Mouse (Mus musculus): ENCODE results near the gene Ap3b1. TPM values are rescaled to one million over a fixed set of nuclear protein-coding genes. Genes with fewer than 3 reads are reported as not detected.

Gene Ap3b1
- total and polyA plus RNA-seq, 2 experiments from 2014 or later: 24.7 to 25.2 TPM

GRCm38 (mm10) chr13:94423600-94423999 lies 64.8 kb downstream of the Ap3b1 start:
- Histone ChIP-seq H3K9ac (no peak overlapping the region), H3K4me3 (ENCODE audit: low read depth, low read length) (no peak overlapping the region), H3K9me3 (ENCODE audit: low read length) (no peaks in the 10 kb centered on the region), H3K4me2 (ENCODE audit: low read depth) (no peak overlapping the region), H3K36me3 (ENCODE audit: insufficient read depth) (0 out of 2 replicates have a peak, but pooled peaks cover 3% of the 10 kb centered on the region), H3K27me3 (ENCODE audit: insufficient read depth, low read length) (no peaks in the 10 kb centered on the region), H3K4me1 (ENCODE audit: insufficient read depth) (no peaks in the 10 kb centered on the region), H3K27ac (ENCODE audit: low read depth, low read length) (no peak overlapping the region)
- 37% methylated on average over 5 of the region's 5 CpGs for WGBS
- no peak for ATAC-seq
- no peak for TF ChIP-seq CTCF (IDR thresholded peaks at IDR 0.05; ENCODE audit: low read depth)
- DNase-seq: no peak

GRCm38 (mm10) chr13:94429567-94429966 lies 70.8 kb downstream of the Ap3b1 start:
- Histone ChIP-seq H3K9ac (no peak overlapping the region), H3K27ac (ENCODE audit: low read depth, low read length) (no peak overlapping the region), H3K36me3 (ENCODE audit: insufficient read depth) (no peaks in the 10 kb centered on the region), H3K4me2 (ENCODE audit: low read depth) (no peak overlapping the region), H3K9me3 (ENCODE audit: low read length) (no peaks in the 10 kb centered on the region), H3K4me1 (ENCODE audit: insufficient read depth) (no peaks in the 10 kb centered on the region), H3K27me3 (ENCODE audit: insufficient read depth, low read length) (no peaks in the 10 kb centered on the region), H3K4me3 (ENCODE audit: low read depth, low read length) (no peak overlapping the region)
- 96% methylated on average over 2 of the region's 2 CpGs for WGBS
- DNase-seq: no peak
- TF ChIP-seq CTCF (IDR thresholded peaks at IDR 0.05; ENCODE audit: low read depth): no peak
- no peak for ATAC-seq

GRCm38 (mm10) chr13:94439386-94439785 lies 80.6 kb downstream of the Ap3b1 start:
- whole genome bisulfite sequencing: 40% methylated on average over 5 of the region's 5 CpGs
- no peaks in the 10 kb centered on the region for H3K9me3 ChIP-seq (ENCODE audit: low read length)
- no peak overlapping the region for H3K9ac ChIP-seq
- no peak for ATAC-seq
- H3K27ac ChIP-seq (ENCODE audit: low read depth, low read length): no peak overlapping the region
- peak; percentile 24 for DNase-seq
- peaks cover 6% of the 10 kb centered on the region; the same call in 1 of the 2 replicates for H3K36me3 ChIP-seq (ENCODE audit: insufficient read depth)
- no peak for TF ChIP-seq CTCF (IDR thresholded peaks at IDR 0.05; ENCODE audit: low read depth)
- H3K4me1 ChIP-seq (ENCODE audit: insufficient read depth): no peaks in the 10 kb centered on the region
- H3K27me3 ChIP-seq (ENCODE audit: insufficient read depth, low read length): no peaks in the 10 kb centered on the region
- H3K4me2 ChIP-seq (ENCODE audit: low read depth): no peak overlapping the region
- H3K4me3 ChIP-seq (ENCODE audit: low read depth, low read length): no peak overlapping the region

GRCm38 (mm10) chr13:94441199-94441598 lies 82.4 kb downstream of the Ap3b1 start:
- no peak for ATAC-seq
- no peak overlapping the region for H3K4me3 ChIP-seq (ENCODE audit: low read depth, low read length)
- no peak overlapping the region for H3K4me2 ChIP-seq (ENCODE audit: low read depth)
- no peaks in the 10 kb centered on the region for H3K9me3 ChIP-seq (ENCODE audit: low read length)
- H3K27me3 ChIP-seq (ENCODE audit: insufficient read depth, low read length): no peaks in the 10 kb centered on the region
- no peak overlapping the region for H3K27ac ChIP-seq (ENCODE audit: low read depth, low read length)
- H3K9ac ChIP-seq: no peak overlapping the region
- H3K36me3 ChIP-seq (ENCODE audit: insufficient read depth): peaks cover 6% of the 10 kb centered on the region; the same call in 1 of the 2 replicates
- no peaks in the 10 kb centered on the region for H3K4me1 ChIP-seq (ENCODE audit: insufficient read depth)
- DNase-seq: no peak
- 86% methylated on average over 4 of the region's 4 CpGs for WGBS
- no peak for TF ChIP-seq CTCF (IDR thresholded peaks at IDR 0.05; ENCODE audit: low read depth)

- H3K9ac ChIP-seq: no peak overlapping the region
- H3K9me3 ChIP-seq (ENCODE audit: low read length): no peaks in the 10 kb centered on the region
- peaks cover 6% of the 10 kb centered on the region; the same call in 1 of the 2 replicates for H3K36me3 ChIP-seq (ENCODE audit: insufficient read depth)
- 79% methylated on average over 3 of the region's 3 CpGs for WGBS
- H3K4me2 ChIP-seq (ENCODE audit: low read depth): no peak overlapping the region
- H3K27me3 ChIP-seq (ENCODE audit: insufficient read depth, low read length): no peaks in the 10 kb centered on the region
- ATAC-seq (no peak), DNase-seq (no peak)
- no peak for TF ChIP-seq CTCF (IDR thresholded peaks at IDR 0.05; ENCODE audit: low read depth)
- H3K4me3 ChIP-seq (ENCODE audit: low read depth, low read length): no peak overlapping the region
- H3K27ac ChIP-seq (ENCODE audit: low read depth, low read length): no peak overlapping the region
- H3K4me1 ChIP-seq (ENCODE audit: insufficient read depth): no peaks in the 10 kb centered on the region
Observed at GRCm38 (mm10) chr13:94443411-94443810, 84.7 kb downstream of the Ap3b1 start.

DNA sequence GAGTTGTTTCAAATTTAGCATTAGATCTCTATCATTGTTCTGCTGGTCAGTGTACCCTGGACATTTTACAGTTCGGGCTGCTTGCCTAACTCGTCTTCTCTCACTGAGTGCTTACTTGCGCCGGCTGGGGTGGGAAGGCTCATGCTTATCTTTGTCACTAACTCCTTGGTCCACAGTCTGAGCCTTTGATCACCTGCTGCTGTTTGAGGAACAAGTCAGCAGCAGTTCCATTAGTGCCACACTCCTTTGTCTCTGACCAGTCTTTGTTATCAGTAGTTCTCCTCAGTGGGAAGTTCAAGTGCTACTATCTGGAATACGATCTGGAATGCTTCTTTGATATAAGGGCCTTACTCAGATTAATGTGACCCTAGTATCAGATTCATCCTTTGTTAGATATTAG lies 86.3 kb downstream of the Ap3b1 start:
- TF ChIP-seq CTCF (IDR thresholded peaks at IDR 0.05; ENCODE audit: low read depth): no peak
- DNase-seq (no peak), ATAC-seq (no peak)
- Histone ChIP-seq H3K4me2 (ENCODE audit: low read depth) (no peak overlapping the region), H3K4me1 (ENCODE audit: insufficient read depth) (no peaks in the 10 kb centered on the region), H3K27me3 (ENCODE audit: insufficient read depth, low read length) (no peaks in the 10 kb centered on the region), H3K9ac (no peak overlapping the region), H3K4me3 (ENCODE audit: low read depth, low read length) (no peak overlapping the region), H3K27ac (ENCODE audit: low read depth, low read length) (no peak overlapping the region), H3K36me3 (ENCODE audit: insufficient read depth) (peaks cover 6% of the 10 kb centered on the region; the same call in 1 of the 2 replicates), H3K9me3 (ENCODE audit: low read length) (no peaks in the 10 kb centered on the region)
- 83% methylated on average over 5 of the region's 5 CpGs for WGBS

GRCm38 (mm10) chr13:94447003-94447402 lies 88.2 kb downstream of the Ap3b1 start:
- H3K4me2 ChIP-seq (ENCODE audit: low read depth): no peak overlapping the region
- WGBS: 80% methylated on average over 4 of the region's 4 CpGs

More at GRCm38 (mm10) chr13:94447003-94447402, 88.2 kb downstream of the Ap3b1 start:
- H3K27me3 ChIP-seq (ENCODE audit: insufficient read depth, low read length): no peaks in the 10 kb centered on the region
- H3K9me3 ChIP-seq (ENCODE audit: low read length): no peaks in the 10 kb centered on the region
- no peak overlapping the region for H3K4me3 ChIP-seq (ENCODE audit: low read depth, low read length)
- TF ChIP-seq CTCF (IDR thresholded peaks at IDR 0.05; ENCODE audit: low read depth): no peak
- no peak overlapping the region for H3K9ac ChIP-seq
- no peaks in the 10 kb centered on the region for H3K4me1 ChIP-seq (ENCODE audit: insufficient read depth)
- DNase-seq: no peak
- no peak overlapping the region for H3K27ac ChIP-seq (ENCODE audit: low read depth, low read length)
- peaks cover 6% of the 10 kb centered on the region; the same call in 1 of the 2 replicates for H3K36me3 ChIP-seq (ENCODE audit: insufficient read depth)
- no peak for ATAC-seq
